Mouse (Mus musculus) megakaryocyte-erythroid progenitor cell, adult 5-6 weeks (primary cell): ENCODE data around the gene Plrg1. TPM values are rescaled to one million over a fixed set of nuclear protein-coding genes. Genes with fewer than 3 reads are reported as not detected.

ENCODE experiments used
- ATAC-seq: replicated peaks from 2 replicates; pipeline ENCODE4 v1.8.0; 2016; ENCODE audit warnings: mild to moderate bottlenecking, inconsistent platforms; ENCODE audit not compliant: severe bottlenecking, poor library complexity, low FRiP score, low TSS enrichment
- total RNA-seq, 2 experiments: library from RNA; stranded (forward) in 1 of 2; stranded (reverse) in 1 of 2; fragments of 200-1000, 215-1000 nt in 1 of 2; fragments of >200 nt in 1 of 2; fragmentation: Nextera tagmentation in 1 of 2; gene quantifications; 2 replicates each; pipeline ENCODE4 v1.2.3; 2014 to 2017

The Plrg1 gene
- total RNA-seq, 2 experiments from 2014 or later: 66.7 to 117 TPM

DNA sequence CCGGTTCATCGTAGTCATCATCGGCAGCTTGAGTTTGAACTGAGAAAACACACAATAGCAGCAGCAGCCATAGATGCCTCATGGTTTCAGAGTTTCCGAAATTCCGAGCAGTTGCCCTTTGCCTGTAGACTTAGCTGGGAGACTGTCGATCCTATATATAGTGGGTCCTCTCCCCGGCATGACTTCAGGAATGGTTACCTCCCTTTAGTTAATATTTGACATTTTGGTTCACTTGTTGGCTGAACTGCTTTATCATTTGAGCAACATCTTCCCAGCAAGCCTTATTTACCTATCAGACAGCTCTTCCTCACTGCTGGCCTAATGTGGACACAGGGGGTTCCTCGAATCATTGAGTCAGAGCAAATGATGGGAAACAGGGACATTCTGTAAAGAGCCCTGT is 5.6 kb upstream of the Plrg1 start, which contains the start of gene Fgb:
TSS of gene Fgb (minus strand) at position 184 of the 400 bp plus-strand sequence.
- ATAC-seq: no peak

DNA sequence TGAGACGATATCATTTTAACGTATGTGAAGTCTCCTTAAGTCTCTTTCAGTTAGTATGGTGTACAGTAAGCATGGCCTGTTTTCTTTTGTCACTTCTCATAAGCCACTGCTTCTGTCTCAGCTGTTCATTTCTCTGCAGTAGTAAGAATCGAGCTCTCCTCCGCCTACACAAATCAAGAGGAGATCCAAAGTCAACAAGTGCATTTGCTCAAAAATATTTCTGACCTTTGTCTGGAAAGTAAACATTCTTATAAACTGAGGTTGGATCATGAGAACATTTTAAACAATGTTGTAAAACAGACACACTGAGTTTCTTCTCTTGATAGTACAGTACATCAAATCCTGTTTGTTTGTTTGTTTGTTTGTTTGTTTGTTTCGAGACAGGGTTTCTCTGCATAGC is 4.7 kb upstream of the Plrg1 start:
- no peak for ATAC-seq

DNA sequence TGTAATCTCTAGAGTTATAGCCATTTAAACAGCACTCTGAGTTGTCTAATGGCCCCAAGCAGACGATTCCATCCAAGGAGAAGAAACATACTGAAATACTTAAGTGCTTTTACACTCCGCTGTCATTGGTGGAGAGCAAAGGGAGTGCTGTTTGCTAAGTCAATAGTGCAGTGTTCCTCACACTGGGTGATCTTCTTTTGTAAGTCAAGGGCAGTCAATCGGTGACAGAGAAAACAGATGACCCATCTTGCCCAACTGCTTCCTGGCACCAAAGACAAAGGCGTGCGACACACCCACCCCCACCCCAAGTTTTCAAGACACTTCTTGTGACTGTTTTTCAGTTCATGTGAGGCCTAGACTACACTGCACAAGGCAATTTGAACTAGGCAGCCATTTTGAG is 3.2 kb upstream of the Plrg1 start:
- ATAC-seq: no peak

DNA sequence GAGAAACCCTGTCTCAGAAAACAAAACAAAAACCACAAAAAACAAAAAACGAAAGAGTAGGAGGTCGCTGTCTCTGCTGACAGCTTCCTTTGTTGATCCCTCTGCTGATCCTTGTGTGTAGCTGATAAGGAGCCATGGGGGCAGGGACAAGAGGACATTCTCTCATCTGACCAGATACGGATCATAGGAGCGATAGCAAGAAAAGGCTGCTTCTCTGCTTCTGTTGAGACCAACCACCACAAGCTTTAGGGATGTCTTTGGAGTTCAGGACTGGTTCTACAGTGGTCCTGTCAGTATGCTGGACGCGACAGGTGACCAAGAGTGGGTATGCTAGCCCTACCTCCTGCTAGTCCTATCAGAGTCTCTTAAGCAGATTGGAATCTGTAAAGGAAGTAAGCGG is 2.2 kb upstream of the Plrg1 start:
- ATAC-seq: no peak

DNA sequence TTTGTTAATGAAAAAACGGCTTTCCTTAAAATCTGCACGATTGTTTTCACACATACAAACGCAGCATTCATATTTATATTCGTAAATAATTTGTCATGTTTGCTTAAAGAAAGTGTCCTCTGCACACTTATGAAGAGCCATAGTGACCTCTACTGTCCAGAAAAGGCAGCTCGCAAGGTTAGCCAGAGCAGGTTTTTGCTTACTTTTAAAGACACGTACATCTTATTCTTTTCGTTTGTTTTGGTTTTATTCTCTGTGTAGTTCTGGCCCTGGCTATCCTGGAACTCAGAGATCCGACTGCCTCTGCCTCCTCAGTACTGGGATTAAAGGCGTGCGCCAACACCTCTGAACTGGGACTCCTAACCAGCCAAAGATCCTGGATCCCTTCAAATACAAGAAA is 1.6 kb upstream of the Plrg1 start:
- 0 out of 2 replicates have a peak, but pooled peaks have one; percentile 38 for ATAC-seq

DNA sequence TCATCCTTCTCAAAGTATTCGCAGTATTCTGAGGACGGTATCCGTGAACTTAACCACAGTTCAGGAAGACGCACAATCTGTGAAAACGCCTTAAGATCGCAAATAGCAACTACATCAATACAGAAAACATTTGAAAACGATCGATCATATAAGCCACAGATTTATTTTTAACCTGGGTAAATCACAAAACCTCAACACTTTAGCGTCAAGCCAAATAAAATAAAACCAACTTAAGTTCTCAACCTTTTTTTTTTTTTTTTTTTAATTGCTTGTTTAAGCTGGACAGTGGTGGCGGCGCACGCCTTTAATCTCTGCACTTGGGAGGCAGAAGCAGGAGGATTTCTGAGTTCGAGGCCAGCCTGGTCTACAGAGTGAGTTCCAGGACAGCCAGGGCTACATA is 563 bp upstream of the Plrg1 start:
- ATAC-seq: no peak

DNA sequence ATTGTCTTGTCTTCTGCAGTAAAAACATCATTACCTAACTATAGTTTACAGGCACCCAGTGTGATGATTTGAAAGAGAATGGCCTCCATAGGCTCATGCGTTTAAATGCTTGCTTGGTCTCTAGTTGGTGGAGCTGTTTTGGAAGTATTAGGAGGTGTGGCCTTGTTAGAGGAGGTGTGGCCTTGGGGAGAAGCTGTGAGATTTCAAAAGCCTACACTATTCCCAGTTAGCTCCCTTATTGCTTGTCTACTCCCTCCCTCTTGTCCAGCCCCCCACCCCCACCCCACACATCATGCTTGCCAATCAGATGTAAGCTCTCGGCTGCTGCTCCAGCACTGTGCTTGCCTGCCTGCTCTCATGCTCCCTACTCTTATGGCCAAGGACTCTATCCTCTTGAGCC is 1.7 kb downstream of the Plrg1 start:
- no peak for ATAC-seq

DNA sequence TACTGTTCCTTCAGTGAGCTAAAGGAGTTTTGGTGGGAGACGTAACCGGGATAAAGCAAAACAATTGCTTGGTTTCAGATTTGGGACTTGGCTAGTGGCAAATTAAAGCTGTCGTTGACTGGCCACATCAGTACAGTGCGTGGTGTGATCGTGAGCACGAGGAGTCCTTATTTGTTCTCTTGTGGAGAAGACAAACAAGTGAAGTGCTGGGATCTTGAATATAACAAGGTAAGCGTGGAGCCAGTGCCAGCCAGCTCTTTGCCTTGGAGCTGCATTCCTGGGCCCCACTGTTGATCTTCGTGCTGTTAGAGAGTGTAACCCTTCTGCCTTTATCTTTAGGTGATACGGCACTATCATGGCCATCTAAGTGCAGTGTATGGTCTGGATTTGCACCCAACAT is 12.6 kb downstream of the Plrg1 start:
- ATAC-seq: no peak

DNA sequence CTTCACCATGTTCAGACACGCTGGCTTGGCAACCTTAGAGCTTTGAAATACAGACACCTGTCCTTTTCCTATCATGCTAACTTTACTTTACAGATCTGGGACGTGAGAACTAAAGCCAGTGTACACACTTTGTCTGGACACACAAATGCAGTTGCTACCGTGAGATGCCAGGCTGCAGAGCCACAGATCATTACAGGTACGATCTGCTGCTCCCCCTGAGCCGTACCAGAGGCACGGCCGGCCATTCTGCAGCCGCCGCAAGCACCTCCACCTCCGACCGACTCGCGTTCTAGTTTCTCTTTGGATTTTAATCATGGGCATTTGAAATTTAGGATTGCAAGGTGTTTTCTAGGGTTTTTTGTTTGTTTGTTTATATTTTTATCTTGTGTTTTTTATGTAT is 13.5 kb downstream of the Plrg1 start:
- ATAC-seq: no peak

DNA sequence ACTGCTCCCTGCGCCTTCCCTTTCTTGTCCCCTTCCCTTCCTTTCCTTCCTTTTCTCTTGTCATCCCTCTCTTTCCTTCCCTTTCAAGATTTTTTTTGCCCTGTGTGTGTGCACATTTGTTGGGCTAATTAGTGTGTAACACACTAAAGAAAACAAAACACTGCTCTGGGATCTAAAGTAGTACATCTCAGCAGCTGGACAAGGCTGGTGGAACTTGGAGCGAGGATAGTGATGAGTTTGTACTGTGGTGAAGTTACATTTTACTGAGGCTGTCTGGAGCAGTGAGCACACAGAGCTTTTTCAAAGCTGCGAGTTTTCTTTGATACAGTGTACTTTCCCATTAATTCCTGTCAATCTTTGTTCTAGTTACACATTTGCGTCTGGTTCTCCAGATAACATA is 14.9 kb downstream of the Plrg1 start:
- no peak for ATAC-seq

DNA sequence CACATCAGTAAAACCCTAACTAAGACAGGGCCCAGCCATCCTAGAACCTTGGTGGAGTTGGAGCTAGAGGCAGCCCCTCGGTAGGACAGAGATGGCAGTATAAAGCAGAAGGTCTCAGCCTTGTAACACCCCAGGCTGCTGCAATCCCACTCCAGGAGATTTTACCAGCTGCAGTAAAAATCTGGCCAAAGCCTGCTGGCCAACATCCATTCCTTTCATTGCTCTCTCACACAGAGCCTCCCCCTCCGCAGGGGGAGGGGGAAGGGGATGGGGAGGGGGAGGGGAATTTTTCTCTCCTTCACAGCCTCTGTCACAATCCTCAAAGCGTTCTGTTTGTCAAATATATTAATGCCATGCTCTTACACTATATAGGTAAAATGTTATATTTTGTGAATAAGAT is 21.2 kb downstream of the Plrg1 start:
- ATAC-seq: no peak

DNA sequence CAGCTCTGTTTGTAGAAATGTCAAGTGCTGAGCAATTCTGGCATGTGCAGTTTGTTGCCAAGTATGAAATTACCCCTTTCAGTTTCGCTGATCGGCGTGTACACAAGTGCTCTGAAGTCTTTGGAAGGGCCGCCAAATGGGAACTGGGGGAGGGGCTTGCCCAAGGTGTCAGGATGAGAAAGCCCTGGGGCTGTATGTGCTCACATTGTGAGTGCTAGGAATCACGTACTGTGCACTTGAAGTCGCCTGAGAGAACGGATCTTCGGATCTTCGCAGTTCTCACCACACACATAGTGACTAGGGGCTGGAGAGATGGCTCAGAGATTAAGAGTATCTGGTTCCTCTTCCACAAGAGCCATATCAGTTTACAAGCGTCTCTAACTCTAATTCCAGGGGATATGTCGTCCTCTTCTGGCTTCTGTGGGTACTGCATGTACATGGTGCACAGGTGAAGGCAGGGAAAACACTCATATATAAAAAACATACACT is 25.3 kb downstream of the Plrg1 start:
- peak; percentile 95 for ATAC-seq

DNA sequence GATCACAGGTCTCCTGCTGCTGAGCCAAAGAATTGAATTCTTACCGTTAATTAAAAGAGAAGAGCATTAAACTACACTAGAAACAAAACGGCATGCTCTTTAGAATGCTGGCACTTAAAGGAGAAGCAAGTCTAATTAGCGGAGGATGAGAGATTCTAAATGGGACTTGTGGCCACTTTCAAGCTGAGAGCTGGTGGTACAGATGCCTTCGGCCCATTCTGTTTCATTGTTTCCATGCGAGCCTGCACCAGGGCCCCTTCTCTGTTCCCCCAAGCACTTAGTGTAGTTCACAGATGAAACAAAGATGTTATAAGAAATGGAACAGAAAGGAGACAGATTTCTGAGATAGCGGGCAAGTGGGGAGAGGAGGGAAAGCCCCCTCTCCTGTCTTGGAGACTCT is 42.3 kb downstream of the Plrg1 start:
- no peak for ATAC-seq

DNA sequence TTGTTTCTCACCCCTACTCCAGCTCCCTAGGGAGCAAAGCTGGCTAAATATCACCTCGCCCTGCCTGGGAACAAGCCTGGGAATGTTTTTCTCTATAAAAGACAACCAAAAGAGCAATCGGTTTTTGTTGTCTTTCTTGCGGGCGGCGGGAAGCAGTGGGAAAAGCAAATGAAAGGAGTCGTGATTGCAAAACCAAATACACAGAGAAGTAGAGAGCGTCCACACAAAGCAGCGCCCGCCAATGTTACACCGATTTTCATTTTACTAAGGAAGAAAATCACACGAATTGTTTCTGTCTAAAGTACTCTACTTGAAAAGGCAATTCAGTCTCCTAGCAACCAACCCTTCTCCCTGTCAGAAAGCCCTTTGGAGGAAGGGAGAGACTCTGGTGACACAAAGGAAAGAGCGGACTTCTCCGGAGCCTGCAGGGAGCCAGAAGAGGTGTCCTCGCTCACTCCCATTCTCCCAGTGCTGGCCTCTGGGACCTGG is 43.3 kb downstream of the Plrg1 start:
- no peak for ATAC-seq

DNA sequence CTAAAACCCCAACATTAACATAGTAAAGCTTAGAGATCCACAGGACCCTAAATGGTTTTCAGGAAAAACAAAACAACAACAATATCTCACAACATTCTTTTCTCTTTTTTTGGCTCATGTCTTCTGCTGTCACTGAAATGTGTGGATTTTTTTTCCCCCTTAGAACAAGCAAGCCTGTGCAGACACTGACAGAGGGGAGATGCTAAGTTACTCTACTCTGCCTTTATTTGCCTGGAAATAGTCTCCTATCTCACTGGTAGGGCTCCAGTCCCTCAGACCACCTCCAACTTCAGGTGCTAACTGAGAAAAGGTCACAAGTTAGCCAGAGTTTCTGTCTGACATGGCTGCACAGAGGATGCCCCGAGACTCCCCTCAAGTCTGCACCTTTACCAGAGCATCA is 43.8 kb downstream of the Plrg1 start:
- ATAC-seq: no peak

DNA sequence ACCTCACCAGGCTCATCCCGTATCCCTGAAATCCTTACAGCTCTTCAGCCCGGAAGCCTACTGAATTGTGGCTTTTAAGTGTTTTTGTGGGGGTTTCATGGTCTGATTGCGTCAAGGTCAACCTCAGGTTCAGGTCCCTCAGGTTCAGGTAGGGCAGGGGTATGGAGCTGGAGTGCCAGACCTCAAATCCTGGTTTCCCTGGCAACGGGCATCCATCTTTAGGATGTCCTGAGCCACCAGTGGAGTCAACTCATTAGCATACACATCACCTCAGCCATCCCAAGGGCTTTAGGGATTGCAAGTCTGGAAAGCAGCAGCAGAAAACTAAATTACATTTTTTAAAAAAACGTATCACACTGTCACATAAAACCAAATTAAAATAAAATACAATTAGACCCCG is 44.3 kb downstream of the Plrg1 start:
- no peak for ATAC-seq

DNA sequence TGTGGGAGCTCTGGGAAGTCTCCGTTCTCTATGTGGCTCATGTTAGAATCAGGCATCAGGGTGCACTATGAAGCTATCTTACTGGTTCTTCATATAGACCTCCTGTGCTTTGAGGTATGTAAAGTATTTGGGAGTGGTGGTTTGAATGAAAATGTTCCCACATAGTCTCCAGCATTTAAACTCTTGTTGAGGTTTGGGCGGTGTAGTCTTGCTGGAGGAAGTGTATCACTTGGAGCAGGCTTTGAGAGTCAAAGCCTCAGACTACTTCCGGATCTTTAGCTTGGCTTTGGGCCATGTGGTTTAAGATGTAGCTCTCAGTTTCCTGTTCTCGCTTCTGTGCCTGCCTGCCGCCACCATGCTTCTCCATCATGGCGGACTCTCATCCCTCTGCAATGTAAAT is 47.0 kb downstream of the Plrg1 start:
- ATAC-seq: no peak

DNA sequence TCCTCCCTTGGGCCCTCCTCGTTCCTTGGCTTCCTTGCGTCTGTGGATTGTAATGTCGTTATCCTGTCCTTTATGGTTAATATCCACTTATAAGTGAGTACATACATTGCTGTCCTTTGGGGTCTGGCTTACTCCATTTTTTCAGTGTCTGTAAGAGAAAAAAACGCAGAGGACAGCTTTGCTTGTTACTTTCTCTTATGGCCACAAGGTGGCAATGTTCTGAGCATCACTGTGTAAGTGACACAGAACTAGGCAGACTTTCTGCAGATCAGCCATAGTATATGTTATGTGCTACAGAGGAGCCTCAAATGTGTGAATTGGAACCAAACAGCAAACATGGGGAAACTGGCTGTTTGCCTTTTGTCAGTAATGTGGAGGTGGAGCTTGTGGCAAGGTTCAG is 54.8 kb downstream of the Plrg1 start:
- 0 out of 2 replicates have a peak, but pooled peaks have one; percentile 59 for ATAC-seq

DNA sequence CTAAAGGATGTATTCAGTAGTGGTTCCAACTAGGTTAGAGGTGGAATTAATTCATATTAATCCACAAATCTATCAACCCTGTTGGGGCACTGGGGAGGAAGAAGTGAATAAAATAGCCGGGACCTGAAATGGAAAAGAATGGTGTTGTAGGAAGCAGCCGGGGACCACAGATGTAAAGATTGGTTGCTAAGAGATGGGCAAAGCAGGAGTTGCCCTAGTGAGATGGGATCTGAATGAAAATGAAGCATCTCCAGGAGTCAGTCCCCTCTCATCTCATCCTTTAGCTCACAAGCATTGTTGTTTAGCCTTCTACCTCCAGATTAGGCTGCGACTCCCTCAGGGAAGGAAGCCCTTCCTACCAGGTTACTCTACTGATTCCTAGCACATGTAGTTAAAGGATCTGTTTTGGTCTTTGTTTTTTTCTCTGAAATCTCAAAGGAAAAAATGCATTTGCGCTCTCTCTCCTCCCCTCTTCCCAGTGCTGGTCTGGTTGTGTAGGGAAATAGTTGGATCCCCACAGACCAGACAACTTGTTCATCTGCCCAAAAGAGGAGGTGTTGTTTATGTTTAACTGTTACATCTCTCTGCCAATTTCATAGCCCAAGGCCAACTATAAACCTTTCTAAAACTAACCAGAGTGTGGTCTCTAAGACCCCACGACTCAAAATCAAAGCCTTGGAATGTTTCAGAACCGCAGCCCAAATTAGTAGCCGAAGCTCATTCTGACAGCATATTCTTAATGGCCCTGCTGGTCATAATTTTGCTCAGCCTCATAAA is 56.4 kb downstream of the Plrg1 start:
- ATAC-seq: no peak

DNA sequence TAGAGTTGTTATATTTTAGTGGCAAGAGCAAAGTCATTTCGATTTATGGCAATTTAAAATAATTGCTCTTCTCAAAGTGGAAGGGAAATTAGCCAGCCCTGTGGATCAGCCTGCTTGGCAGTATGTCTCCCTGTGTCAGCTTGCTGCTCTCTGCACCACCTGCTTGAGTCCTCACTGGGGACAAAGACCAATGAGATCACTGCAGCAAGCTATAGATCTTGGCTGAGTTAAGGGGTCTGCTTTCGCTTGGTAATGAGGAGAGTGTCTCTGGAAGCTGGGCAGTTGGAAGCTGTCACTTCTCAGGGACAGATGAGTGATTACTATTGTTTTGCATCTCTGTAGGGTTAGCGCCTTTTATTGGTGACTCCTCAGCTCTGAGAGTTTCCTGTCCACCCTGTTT is 57.5 kb downstream of the Plrg1 start:
- no peak for ATAC-seq

DNA sequence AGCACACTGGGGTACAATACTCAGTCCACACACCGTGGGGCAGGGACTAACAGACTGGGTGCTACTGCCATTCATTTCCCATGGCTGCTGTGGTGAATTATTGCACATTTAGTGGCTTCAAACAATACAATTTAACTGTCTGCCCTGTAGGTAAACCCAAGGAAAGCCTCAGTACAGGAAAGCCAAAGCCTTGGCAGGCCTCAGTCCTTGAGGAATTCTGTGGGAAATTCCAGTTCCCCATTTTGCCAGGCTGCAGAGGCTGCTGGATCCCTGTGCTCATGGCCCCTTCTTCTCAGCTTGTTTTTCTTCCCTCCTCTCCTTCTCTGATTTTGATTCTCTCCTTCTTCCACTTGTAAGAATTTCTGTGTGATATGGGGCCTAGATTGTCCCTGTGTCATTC is 59.6 kb downstream of the Plrg1 start:
- no peak for ATAC-seq
